Mouse (Mus musculus) spleen, adult 2 months (tissue): Measurements from ENCODE around the gene Gfm2.

Source experiments
- CTCF ChIP-seq: fragments of 200-500 bp; IDR thresholded peaks from 2 replicates; pipeline ENCODE4 v1.5.1; 2011; ENCODE audit warnings: mild to moderate bottlenecking, inconsistent platforms; ENCODE audit not compliant: insufficient read depth, insufficient read length, insufficient replicate concordance; ENCODE audit errors: extremely low read depth
- POLR2A ChIP-seq: fragments of 200-500 bp; IDR thresholded peaks from 2 replicates; pipeline ENCODE4 v1.6.1; 2011; ENCODE audit warnings: low read depth, low read length, inconsistent platforms

DNA sequence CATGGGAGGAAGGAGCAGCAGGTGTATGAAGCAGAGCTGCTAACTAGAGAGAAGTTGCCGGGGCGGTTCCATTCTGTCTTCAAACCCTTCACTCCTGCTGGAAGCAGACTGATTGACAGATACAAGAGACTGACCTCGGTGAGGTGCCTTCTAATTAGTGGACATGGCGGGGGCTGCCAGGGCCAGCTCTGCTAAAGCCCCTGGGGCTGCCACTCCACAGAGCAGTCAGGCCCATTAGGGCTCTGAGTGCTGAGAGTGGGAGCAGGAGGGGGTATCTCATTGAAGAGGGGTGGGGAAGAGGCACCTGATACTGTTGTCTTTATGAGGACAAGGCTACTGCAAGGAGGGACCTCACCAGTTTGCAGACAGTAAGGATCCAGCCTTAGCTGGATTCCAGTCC, 77.8 kb downstream of the Gfm2 start:
- no peak for TF ChIP-seq CTCF
- no peak for TF ChIP-seq POLR2A
